Mouse (Mus musculus) E14TG2a.4 (cell line): ENCODE measurements around the gene Tmub2.

Experiments
- H3K27me3 ChIP-seq: 2 replicates; pipeline ENCODE4 v1.6.1; 2014; ENCODE audit warnings: low read length, control low read depth; ENCODE audit not compliant: insufficient read depth
- H3K36me3 ChIP-seq: 2 replicates; pipeline ENCODE4 v1.6.1; 2014; ENCODE audit warnings: low read length, control low read depth; ENCODE audit not compliant: insufficient read depth
- H3K4me1 ChIP-seq: replicated peaks from 2 replicates; pipeline ENCODE4 v1.6.1; 2014; ENCODE audit warnings: low read depth, low read length, control low read depth
- H3K4me3 ChIP-seq: replicated peaks from 2 replicates; pipeline ENCODE4 v1.5.1; 2014; ENCODE audit warnings: mild to moderate bottlenecking, low read length
- H3K9me3 ChIP-seq: 2 replicates; pipeline ENCODE4 v1.6.1; 2014; ENCODE audit warnings: low read length, control low read depth
- CTCF ChIP-seq: conservative IDR thresholded peaks from 2 replicates; pipeline ENCODE4 v1.5.1; 2014; ENCODE audit warnings: low read length
- NANOG ChIP-seq: IDR thresholded peaks from 2 replicates; pipeline ENCODE4 v1.6.1; 2014; ENCODE audit warnings: borderline replicate concordance, low read length, mixed read lengths
- POU5F1 ChIP-seq: IDR thresholded peaks from 2 replicates; pipeline ENCODE4 v1.6.1; 2014; ENCODE audit warnings: low read length, borderline replicate concordance

Tmub2 gene

DNA sequence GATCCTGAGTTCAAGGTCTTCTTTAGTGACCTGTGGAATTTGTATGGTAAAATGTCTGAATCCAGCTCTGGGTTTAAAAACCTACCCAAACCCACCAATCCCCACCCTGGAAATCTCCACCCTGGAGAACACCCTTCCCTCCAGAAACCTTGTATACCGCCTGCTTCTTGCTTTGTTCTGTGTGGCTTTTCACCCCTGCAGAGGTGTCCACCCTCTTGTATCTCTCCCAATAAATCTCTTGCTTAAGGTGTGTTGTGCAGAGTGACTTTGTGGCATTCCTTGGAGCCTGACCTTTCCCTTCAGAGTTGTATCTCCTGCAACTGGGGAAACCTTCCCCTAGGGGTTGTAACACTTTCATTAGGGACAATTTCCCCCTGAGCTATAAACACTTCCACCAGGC lies 53.2 kb downstream of the Tmub2 start:
- TF ChIP-seq POU5F1: no peak
- no peak for TF ChIP-seq NANOG
- no peak for TF ChIP-seq CTCF
- 0 out of 2 replicates have a peak, but pooled peaks cover 4% of the 10 kb centered on the region for H3K36me3 ChIP-seq
- H3K4me1 ChIP-seq: peaks cover 84% of the 10 kb centered on the region
- H3K9me3 ChIP-seq: peaks cover 4% of the 10 kb centered on the region
- H3K27me3 ChIP-seq: no peaks in the 10 kb centered on the region
- no peak overlapping the region for H3K4me3 ChIP-seq

DNA sequence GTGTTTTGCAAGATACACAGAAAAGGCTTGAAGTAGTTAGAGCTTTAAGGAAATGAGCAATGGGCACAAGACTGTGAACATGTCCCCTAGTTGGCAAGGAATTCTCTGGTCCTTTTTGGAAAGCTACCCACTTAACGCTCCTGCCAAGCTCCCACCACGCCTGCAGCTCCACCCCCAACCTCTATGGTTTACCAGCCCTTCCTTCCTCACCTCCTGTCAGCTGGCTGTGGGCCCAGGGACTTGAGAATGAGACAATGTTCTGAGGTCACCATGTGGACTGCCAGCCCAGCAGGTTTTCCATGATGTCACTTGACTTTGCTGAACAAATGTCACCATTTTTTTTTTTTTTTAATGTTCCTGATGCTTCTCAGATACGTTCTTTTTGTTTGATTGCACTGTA lies 53.8 kb downstream of the Tmub2 start:
- Histone ChIP-seq H3K4me1 (peaks cover 90% of the 10 kb centered on the region), H3K36me3 (no peaks in the 10 kb centered on the region), H3K27me3 (no peaks in the 10 kb centered on the region), H3K9me3 (no peaks in the 10 kb centered on the region), H3K4me3 (no peak overlapping the region)
- no peak for TF ChIP-seq CTCF
- no peak for TF ChIP-seq NANOG
- no peak for TF ChIP-seq POU5F1
